Mouse (Mus musculus): Measurements from ENCODE around the gene Spag6.

Spag6 gene

DNA sequence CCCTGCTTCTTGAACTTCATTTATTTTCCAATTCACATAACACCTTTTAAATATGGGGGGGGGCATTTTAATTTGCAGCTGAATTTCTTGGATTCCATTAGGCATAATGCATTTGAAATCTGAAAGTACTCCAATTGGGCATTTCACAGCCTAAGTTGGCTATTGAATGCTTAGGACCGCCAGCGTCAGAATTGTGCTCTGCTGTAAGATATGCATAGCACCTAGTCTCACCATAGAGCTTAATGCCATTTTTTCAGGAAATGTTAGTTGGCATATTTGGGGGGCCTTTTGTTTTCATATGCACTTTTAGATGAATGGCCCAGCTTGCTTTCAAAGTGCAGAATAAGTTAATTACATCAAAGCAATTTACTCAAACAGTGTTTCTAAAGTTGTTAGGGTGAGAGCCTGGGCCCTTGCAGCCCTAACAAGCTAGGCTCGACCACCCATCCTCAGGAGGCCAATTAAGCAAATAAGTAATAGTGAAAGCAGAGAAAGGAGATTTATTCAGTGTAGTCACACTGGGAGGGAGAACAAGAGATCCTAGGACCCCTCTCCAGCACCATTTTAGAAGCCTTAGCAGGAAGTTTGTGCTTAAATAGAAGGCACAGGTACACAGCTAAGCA, 28.5 kb downstream of the Spag6 start:
- intact Hi-C loops (cut with DNase I) = no loop called here

- intact Hi-C loops (cut with DNase I) = no loop called here
These were observed 30.6 kb downstream of the Spag6 start for GRCm38 (mm10) chr2:18724462-18724861.

DNA sequence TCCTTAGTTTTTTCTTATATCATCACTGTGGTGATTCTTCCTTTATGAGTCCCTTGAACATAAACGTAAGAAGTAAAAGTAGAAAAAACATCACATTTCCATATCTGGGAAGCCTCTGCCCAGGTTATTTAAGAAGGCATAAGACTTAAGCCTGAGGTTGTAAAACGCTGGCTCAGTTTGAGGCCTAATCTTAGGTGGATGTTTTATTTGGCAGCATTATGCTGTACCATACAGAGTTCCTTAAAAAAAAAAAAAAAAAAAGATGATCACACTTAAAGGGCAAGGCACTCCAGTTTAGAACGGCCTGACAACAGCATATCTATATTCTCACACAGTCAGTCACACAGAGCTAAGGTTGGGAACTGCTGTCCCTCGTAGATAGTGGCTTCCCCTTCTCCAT, 32.0 kb downstream of the Spag6 start:
- intact Hi-C loops (cut with DNase I) = no loop called here

GRCm38 (mm10) chr2:18731718-18732117, 37.9 kb downstream of the Spag6 start:
- intact Hi-C loops (cut with DNase I) = no loop called here

DNA sequence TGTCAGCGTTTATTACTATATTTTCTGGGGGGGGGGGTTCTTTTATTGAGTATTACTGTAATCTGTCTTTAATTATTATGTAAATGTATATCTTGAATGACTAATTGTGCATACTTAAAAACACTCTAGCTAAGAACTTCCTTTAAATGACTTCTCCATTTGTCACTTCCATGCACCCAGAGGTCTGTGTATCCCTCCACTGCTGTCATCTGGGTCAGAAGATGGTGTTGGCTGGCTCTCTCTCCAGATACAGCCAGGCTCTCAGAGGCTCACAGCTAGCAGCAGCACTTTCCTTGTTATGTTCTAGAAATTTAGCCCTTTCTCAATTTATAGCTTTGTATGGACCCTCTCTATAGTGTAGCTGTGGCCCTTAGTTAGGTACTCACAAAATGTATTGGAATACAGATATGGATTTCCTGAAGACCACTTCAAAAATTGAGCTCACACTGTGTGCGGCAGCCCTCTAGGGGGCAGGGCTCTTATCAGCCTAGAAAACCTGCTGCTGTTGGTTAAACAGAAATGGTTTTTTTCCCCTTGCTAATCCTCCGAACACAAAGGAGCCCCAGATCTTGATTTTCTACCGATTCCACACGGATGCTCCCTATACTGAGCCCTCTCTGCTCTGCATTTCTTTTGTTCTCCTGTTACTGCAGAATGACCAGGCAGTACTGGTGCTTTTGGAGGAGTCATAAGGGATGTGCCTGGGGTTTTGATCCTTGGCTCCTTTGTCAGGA, 40.7 kb downstream of the Spag6 start:
- intact Hi-C loops (cut with DNase I) = no loop called here

DNA sequence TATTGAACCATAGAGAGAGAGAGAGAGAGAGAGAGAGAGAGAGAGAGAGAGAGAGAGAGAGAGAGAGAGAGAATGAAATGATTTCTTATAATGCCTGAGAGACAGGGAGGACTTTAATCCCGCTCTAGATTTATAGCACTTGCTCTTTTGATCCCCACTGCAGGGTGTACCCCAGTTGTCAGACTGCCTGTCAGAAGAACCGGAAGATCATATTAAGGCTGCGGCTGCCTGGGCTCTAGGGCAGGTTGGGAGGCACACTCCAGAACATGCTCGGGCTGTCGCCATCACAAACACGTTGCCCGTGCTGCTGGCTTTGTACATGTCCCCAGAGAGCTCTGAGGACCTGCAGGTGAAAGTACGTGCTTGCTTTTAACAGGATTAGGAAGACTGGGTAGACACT, 43.2 kb downstream of the Spag6 start:
- intact Hi-C loops (cut with DNase I) = no loop called here

GRCm38 (mm10) chr2:18739216-18739615, 45.4 kb downstream of the Spag6 start:
- intact Hi-C loops (cut with DNase I) = no loop called here

DNA sequence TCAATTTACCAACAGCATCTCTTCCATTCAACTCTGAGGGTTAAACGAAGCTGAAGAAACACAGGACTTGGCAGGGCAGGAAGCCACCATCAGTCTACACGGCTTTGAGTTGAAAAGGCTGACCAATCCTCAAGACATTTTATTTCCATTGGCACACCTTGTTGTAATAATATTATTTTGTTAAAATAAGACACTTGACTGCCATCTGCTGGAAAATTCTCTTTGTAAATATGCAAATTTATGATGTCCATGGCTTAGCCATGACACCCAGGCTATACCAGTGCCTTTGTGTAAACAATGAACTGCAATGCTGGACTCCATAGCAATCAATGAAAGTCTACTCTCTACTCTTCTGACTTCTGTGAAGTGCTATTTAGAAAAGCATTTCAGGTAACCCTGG, 62.3 kb downstream of the Spag6 start:
- intact Hi-C loops (cut with DNase I) = no loop called here

GRCm38 (mm10) chr2:18764846-18765245, 71.0 kb downstream of the Spag6 start:
- intact Hi-C loops (cut with DNase I) = loop anchor here (5.0 kb wide), 4 partner anchors 88 to 738 kb away; partner anchors contain the start of genes Bmi1, Dnajc1 and Skida1

DNA sequence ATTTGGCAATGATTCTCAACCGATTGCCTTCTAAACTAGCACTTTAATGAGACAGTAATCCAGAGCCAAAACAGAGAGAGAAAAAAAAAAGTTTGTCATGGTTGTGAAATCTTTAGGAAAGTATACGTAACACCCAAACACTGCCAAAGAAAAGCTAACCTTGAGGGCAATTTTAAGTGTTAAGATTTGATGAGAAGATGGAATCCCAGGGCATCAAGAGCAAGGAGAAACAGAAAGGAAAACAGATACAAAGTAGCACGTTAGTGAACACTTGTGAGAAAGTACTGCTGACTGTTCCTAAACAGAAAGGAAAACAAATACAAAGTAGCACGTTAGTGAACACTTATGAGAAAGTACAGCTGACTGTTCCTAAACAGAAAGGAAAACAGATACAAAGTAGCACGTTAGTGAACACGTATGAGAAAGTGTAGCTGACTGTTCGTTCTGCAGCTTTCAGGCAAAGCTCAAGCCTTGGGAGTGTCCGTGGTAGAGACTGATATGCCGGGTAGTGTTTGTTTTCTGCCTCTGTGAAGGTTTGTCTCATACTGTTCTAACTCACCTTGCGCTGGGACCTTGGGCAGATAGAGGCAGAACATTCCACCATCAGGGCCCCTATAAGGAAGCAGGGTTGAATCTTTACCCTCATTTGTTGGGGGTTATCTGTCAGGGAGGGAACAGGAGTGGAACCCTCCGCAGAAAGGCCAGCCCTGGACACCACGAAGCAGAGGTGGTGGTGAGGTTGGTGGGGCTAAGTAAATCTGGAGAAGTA, 71.8 kb downstream of the Spag6 start:
- intact Hi-C loops (cut with DNase I) = loop anchor here (5.0 kb wide), 4 partner anchors 88 to 738 kb away; partner anchors contain the start of genes Bmi1, Dnajc1 and Skida1

- intact Hi-C loops (cut with DNase I) = loop anchor here (5.0 kb wide), 4 partner anchors 89 to 739 kb away; partner anchors contain the start of genes Bmi1, Dnajc1 and Skida1
These were observed 72.6 kb downstream of the Spag6 start for GRCm38 (mm10) chr2:18766441-18766820.

GRCm38 (mm10) chr2:18766821-18767541, 73.1 kb downstream of the Spag6 start:
- intact Hi-C loops (cut with DNase I) = loop anchor here (5.0 kb wide), 4 partner anchors 90 to 740 kb away; partner anchors contain the start of genes Bmi1, Dnajc1 and Skida1

DNA sequence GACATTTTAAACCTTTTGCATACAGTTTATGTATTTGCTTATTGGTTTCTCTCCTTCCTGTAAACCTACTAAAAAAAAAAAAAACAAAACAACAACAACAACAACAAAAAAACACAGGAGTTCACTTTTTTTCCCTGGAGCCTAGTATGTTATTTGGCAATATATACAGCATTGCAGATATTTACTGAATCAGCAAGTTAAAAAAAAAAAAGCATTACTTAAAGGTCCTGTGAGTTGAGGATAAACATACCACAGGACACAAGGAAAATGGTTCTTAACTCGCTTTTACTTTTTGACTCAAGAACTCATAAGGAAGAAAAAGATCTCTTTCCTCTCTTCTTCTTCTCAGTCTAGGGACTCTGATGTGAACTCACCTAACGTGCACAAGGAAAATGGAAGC, 74.6 kb downstream of the Spag6 start:
- intact Hi-C loops (cut with DNase I) = loop anchor here (5.0 kb wide), 4 partner anchors 91 to 741 kb away; partner anchors contain the start of genes Bmi1, Dnajc1 and Skida1

DNA sequence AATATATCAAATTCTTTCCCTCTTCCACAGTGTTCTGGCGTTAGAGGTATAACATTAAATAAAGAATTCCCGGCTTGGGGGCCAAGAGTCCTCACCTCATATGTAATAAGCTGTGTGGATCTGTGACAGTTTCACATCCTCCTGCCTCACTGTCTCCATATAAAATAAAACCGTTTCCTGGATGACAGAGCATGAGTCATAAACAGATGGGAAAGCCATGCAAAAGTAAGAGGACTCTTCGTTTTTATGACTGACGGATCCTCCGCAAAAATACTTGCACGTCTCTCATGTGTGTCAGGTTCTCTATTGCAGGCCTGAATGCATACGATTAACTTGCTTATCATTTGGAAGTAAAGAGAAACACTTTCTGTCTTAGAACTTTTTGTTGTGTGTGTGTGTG, 78.6 kb downstream of the Spag6 start:
- intact Hi-C loops (cut with DNase I) = no loop called here

DNA sequence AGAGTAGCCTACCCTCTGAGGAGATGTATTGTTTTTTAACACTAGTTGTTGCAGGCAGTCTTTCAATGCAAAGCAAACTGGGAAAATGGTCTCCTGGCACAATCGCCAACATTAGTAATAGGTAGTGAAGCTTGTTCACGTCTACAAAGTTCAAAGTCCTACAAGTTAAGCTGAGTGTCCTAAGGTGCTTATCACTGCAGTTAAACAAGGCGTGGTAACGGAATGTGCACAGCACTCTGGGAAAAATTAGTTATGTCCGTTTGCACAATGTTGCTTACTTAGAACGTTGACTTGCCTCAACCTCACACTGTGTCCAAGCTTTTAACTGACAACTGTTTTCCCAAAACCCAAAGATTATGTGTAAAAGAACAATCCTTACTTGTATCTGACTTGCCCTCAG, 80.5 kb downstream of the Spag6 start:
- intact Hi-C loops (cut with DNase I) = no loop called here

- intact Hi-C loops (cut with DNase I) = no loop called here
These were observed 84.4 kb downstream of the Spag6 start for GRCm38 (mm10) chr2:18778220-18778619.

GRCm38 (mm10) chr2:18779830-18780229, 86.0 kb downstream of the Spag6 start:
- intact Hi-C loops (cut with DNase I) = no loop called here

DNA sequence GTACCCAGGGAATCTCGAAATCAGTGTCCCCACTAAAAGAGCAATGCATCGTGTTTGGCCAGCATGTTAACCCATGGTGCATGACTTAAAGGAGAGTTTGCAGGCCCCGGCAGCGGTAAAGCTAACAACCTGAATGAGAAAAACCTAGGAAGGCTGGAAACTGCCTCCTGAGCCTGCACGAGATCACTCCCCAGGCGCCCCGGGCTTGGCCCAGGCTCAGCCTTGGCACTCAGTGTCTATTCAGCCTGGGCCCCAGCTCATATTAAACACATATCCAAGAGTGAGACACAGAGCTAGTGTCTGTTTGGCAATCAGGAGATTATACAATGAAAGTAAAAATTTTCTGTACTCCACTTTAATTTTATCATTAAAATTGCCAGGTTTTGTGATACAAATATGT, 87.5 kb downstream of the Spag6 start:
- intact Hi-C loops (cut with DNase I) = no loop called here

DNA sequence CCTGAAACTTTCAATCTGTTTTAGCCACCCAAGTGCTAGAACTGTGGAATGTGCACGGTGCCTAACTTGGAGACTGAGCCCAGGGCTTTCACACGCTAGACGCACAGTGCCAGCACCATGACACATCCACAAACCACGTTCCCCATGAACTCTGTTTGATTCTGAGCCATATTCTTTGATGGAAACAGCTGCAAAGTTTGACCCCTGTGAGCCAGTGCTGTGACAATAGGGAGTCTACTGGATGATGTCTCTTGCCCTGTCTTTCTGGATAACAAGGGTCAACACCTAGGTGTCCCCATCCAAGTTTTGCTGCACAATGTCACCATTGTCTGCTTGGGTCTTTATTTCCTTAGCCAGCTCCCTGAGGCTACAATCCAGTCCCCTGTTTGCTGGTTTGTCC, 100.4 kb downstream of the Spag6 start:
- intact Hi-C loops (cut with DNase I) = no loop called here

DNA sequence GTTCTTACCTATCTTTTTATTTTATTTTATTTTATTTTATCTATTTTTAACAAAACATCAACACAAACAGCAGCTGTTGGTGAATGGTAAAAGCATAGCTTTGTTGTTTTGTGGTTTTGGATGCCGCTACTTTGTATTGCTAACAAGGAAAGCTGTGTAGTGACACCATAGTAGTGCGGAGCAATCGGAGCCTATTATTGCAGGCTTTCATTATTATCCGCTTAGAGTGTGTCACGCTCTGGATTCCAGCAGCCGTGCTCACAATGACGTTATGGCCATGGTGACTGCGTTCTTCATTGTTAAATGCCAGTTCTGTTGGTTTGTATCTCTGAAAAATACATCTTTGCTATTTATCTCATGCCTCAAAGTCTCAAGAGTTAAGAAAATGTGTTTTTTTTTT, 103.9 kb downstream of the Spag6 start:
- intact Hi-C loops (cut with DNase I) = no loop called here

GRCm38 (mm10) chr2:18799265-18799965, 105.6 kb downstream of the Spag6 start:
- intact Hi-C loops (cut with DNase I) = no loop called here

All from adrenal gland (tissue).